Mouse (Mus musculus) cerebellum, adult 9-11 months (tissue): ENCODE results near the gene Mymx.
"Not testable (repeated sequence)": the region's sequence is repeated elsewhere in the genome, so short reads cannot be mapped to it uniquely, and the experiment has no call there.

Experiments used
- DNase-seq: peaks from one replicate; pipeline ENCODE4 v3.0.0; 2022

Mymx gene

DNA sequence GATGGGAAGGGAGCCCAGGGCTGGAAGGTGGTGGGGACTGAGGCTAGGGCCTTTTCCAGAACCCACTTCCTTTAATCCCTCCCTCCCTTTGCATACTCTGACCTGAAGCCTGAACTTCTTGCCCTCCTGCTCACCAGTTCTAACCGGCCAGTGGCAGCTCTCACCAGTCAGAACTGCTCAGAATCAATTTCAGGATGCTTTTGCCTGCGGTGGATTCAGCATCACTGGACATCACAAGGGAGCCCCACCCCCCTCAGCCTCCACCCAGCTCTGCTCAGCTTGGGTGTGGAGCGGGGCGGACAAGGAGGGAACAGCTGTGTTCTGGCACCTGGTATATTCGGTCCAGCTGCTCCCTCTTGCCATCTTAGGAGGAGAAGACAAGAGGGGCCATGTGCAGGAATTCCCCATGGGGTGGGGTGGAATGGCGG lies at the start of gene Mymx:
Mymx (minus strand) TSS at position 226 of the 428 bp plus-strand sequence.
- DNase-seq: no peak

DNA sequence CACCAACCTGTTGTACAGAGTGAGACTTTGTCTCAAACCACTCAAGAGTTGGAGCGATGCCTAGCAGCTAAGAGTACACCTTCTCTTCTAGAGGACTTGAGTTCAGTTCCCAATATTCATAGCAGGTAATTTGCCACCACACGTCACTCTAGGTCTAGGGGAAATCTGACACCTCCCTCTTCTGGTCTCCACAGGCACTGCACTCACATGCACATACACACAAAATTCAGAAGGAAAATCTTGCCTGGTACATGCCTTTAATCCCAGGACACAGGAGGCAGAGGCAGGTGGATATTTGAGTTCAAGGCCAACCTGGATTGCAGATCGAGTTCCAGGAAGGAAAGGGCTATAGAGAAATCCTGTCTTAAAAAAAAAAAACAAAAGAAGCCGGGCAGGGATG lies 42.3 kb upstream of the Mymx start:
- DNase-seq: no peak

DNA sequence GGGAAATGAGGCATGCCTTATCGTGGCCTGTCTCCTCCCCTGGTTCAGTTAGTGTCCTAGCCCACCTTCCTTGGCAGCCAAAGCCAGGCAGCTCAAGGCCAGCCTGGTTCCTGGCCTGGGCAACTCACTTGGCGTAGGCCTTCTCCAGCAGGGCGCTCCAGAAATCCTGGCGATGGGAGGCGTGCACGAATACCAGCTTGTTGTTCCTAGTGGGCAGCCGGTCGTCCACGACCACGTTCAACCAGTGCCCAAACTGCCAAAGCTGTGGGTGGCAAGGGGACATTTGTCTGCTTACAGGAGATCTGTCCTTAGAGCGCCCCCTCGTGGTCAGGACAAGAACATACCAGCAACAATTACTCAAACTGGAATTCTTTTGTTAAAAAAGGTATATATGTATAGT lies 40.8 kb upstream of the Mymx start:
- DNase-seq: peak; percentile 78

DNA sequence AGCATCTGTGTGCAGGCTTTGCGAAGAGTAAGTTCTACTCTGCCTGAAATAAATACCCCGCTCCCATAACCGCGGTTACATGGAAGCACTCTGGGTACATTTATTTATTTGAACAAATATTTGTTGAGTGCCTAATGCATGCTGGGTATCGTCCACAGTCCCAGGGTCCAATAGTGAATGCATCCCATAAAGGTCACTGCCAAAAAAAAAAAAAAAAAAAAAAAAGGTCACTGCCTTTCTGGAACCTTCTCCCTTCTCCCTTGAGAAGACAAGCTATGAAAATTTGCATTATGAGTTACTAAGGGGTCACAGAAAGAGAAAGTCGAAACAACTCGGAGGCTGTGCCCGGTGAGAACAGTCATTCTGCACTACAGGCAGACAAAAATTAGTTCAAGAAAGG lies 40.1 kb upstream of the Mymx start:
- DNase-seq: no peak

DNA sequence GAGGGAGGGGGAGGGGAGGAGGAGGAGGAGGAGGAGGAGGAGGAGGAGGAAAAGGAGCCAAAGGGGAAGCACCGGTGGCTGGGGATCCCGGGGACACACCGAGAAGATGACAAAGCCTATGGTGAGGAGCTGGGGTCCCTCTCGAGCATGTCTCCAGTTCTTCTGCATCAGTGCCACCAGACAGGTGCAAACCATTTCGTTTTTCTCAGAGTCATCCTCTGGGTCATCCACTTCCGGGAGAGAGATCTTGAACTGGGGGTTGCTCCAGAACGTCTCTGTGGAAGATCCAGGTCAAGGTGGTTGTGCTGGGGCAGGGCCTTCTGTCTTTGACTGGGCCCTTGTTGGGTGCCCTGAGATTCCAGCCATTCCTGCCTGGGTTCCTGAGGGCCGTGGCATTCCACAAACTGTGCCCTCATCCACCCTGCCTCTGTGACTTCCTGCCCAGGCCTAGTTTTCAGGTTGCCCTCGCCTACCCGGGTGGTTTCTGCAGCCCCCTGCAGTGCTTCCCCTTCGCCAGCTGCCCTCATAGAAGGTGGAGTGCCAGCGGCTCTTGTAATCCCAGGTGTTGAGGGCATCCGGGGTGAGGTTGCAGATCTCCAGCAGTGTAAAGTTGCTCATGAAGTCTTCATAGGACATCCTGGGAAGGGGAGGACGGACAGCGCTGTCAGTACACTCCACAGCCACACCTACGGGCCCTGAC lies 36.8 kb upstream of the Mymx start:
- no peak for DNase-seq

DNA sequence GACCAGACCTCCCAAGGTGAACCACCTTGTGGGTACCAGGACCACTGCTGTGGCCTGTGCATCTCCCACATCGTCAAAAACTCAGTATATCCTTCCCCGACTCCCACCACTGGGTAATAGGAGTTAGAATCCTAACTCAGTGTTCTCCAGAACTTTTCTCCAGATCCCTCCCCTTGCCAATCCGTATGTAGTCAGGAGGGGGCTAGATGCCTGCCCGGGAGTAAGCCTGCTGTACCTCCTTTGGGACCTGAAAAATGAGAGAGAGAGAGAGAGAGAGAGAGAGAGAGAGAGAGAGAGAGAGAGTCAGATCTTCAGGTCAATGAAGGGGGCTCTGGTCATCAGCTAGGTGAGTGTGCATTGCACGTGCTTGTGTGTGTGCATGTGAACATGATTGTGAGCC lies 32.1 kb upstream of the Mymx start:
- DNase-seq: no peak

DNA sequence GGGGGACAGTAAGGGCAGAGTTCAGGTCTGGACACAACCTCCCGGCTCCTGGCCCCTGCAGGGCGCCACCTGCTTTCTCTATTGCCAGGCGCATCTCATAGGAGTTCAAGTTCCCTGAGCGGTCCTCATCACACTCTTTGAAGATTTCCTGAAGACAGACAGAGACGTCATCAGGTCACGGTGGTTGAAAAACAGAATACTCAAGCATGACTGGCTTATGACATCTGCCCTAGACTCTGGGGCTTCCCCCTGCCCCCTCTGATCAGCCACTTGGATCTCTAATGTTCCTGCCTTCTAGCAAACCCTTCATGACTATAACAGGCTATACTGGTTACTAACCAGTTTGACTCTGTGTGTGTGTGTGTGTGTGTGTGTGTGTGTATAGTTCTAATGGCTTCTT lies 30.0 kb upstream of the Mymx start:
- no peak for DNase-seq

DNA sequence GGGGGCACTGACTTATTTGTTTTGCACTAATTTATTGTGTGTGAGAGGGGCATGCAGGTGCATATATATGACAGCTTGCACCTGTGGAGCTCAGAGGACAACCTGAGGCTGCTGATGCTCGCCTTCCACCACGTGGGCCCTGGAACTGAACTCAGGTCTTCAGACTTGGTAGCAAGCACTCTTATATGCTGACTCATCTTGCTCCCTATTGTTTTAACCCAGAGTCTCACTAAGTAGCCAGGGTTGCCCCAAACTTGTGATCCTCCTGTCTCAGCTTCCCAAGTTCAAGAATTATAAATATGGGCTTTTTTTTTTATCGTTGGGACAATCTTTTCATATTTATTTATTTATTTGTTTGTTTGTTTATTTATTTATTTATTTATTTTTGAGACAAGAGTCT lies 29.1 kb upstream of the Mymx start:
- peak; percentile 45 for DNase-seq

DNA sequence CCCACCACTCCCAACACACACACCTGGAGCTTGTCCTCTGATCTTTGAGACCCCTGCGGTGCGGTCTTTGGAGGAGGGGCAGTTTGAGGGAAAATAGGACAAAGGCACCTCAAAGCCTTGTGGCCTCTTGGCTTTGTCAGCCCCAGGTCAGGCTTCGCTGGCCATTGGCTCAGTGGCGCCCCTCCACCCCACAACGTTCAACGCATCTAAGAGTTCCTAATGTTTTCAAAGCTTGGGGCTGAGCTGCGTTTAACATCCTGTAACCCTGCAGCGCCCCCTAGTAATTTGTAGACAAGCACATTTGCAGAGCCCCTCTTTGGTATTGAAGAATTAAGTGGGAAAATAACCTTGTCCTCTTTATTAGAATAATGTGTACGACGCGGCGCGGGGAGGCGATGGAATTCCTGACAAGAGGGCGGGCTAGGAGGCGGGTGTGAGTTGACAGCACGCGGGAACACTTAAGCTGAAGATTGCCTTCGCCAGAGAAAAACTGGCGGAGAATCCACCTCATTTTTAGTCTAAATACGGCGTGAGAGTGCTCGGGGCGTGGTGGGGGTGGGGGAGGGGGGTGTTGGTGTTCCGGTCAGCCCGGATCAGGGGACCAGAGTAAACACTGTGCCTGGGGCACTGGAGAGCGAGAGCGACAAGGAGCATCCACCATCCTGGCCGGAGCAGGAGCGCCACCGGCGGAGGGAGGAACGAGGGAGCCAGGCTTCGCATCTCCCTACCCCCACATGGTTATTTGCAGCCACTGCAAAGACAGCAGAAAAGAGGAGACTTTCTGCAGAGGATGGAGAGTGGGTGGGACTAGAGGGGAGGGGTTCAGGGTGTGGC lies 28.2 kb upstream of the Mymx start:
- DNase-seq: peak; percentile 85

DNA sequence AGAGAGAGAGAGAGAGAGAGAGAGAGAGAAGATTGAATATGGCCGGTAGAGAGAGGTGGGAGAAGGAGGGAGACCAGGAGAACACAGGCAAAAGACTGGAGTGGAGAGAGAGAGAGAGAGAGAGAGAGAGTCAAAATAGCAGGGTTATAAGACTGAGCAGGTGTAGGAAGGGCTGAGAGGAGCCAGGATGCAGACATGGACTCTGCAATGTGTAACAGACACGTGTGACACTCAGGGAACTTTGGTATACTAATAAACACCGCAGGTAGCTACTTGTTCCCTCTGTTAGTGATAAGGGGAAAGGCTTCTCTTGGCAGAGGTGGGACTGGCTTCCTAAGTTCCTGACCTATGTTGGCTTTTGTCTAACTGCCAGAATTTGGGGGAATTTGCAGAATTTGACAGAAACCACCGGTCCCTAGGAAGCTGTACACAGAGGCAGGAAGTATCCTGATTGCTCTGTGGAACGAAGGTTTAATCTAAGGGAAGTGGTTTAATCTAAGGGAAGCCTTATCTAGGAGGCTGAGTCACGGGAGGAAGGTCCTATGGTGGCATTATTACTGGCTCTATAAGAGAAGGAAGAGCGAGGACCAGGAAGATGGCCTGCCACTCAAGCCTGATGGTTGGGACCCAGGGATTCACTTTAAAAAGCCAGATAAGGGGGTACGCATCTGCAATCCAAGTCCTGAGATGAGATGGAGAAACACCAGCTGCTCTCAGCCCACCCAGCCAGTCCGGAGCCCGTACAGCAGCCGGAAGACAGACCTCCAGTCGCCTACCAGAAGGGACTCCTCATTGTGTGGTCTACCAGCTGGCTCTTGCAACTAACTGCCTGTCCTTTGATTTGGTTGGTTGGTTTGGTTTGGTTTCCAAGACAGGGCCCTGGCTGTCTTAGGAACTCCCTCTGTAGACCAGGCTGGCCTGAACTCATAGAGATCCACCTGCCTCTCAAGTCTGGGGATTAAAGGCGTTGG lies 27.3 kb upstream of the Mymx start:
- DNase-seq: no peak

DNA sequence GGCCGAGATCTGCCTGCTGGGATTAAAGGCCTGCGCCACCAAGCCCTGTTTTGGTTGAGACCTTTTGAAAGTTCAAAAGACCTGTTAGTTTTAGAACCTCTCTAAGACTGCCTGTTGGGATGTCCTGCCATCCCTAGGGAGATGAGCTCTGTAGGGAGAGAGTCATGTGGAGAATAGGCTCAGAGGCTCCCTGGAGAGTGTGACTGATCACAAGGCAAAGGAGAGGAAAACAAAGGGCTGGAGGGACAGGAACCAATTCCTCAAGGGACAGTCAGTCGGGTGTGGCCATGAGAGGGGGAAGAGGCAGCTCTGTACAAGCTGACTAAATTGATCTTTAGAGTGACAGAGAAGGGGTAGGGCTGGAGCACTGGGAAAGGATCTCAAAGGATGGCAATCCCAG lies 26.3 kb upstream of the Mymx start:
- DNase-seq: no peak

DNA sequence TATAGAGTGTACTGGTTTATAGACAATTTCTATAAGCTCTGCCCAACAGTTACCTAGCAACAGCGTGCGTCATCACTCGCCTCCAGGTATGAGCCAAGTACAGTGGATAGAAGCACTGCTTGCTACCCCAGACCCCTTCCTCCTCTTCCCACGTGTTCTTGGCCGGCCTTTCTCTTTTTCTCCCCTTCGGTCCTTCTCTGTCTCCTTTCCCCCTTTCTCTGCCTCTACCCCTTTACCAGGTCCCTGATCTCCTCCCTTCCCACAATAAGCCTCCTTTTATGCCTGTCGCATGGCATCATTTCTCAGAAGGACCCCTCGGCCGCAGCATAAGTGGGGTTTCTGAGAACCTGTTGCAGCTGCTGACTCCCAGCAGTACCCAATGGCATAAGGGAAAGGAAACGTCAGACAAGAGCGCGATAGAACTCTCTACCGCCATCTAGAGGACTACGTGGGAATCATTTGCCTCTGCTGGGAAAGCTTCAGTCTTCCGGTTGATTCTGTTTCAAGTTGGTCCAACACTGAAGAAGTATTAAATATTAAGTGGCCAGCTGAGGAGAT lies 24.8 kb upstream of the Mymx start:
- DNase-seq: peak; percentile 71

DNA sequence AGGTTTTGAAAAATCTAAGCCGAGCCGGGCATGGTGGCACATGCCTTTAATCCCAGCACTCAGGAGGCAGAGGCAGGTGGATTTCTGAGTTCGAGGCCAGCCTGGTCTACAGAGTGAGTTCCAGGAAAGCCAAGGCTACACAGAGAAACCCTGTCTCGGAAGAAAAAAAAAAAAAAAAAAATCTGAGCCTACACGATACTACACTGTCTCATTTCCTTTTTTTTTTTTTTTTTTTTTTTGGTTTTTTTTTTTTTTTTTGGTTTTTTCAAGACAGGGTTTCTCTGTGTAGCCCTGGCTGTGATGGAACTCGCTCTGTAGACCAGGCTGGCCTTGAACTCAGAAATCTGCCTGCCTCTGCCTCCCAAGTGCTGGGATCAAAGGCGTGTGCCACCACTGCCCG lies 21.5 kb upstream of the Mymx start:
- DNase-seq: not testable (repeated sequence)

DNA sequence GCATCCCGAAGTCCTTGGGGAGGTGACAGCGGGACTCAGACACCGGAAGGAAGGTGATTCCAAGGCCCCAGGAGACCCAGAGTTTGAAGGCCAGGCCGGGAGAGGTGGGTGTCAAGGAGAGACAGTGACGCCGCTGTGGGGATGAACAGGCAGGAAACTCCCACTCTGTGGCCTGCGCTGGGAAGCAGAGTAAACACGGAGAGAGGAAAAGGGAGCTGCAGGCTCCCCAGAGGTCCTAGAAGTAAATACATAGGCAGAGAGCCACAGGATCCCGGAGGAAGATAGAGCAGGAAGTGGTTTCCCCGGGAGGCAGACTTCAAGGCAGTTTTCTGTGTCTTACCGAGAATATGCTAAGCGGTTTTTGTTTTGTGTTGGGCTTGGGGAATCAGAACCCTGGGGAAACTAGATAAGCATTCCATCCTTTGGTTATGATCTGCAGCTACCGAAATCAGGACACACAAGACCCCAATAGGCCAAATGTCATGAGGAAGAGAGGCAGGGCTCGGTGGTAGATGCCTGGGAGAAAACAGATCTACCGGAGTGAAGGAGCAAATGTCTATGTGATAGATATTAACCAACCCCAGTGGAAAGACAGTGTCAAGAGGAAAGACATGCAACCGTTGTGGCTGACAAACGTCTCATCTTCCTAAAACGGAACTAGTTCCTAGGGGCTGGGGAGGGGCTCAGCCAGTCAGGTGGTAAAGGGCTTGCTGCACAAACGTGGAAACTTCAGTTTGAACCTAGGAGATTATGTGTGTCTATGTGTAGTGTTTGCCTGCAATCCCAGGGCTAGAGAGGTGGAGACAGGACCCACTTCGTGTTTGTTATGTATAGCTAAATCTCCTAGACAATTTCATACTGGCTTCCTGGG lies 17.7 kb upstream of the Mymx start:
- DNase-seq: no peak

DNA sequence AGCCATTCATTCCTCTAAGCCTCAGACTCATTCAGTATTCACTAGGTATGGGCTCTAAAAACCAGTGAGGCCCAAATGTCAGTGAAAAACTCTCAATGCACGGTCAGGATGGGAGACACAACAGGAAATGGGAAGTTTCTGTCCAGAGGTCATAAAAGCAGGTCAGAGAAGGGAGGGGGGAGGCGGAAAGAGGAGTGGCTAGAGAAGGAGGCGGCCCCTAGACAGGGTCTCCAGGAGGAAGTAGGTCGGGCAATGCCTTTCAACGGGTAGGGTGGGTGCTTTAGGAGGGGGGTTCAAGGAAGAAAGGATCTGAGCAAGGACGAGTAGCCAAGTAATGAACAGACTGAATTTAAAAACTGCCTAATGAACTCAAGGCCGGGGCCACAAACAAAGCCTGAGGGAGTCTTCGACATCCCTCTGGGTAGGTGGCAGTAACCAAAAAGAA lies 17.1 kb upstream of the Mymx start:
- no peak for DNase-seq

DNA sequence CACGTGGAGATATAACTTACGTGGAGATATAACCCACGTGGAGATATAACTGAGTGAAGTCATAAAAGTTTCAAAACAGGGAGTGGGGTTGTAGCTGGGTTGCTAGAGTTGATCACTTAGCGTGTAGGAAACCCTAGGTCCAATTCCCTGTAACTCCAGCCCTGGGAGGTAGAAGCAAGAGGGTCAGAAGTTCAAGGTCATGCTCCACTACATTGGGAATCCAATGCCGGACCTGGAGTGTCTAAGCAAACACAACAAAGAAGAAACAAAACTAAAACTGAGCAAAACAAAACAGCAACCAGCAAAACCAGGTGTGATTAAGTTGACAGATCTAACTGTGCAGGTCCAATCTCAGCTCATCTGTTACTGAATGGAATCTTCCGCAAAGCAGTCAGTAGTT lies 15.8 kb upstream of the Mymx start:
- no peak for DNase-seq

DNA sequence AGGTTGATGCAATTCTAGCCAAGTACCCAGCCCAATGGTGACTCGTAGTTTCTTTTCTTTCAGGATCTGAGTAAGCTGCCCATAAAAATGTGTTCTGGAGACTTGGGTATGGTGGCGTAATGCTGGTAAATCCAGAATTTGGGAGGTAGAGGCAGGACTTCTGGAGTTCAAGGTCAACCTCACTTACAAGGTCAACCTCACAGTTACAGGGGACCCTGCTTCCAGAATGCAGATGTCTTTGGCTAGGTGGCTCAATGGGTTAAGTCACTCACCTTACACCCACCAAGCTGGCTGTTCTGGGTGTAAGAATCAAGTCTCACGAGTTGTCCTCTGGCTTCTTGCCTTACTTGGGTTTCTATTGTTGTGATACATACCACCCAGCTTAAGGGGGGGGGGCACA lies 14.8 kb upstream of the Mymx start:
- DNase-seq: no peak

DNA sequence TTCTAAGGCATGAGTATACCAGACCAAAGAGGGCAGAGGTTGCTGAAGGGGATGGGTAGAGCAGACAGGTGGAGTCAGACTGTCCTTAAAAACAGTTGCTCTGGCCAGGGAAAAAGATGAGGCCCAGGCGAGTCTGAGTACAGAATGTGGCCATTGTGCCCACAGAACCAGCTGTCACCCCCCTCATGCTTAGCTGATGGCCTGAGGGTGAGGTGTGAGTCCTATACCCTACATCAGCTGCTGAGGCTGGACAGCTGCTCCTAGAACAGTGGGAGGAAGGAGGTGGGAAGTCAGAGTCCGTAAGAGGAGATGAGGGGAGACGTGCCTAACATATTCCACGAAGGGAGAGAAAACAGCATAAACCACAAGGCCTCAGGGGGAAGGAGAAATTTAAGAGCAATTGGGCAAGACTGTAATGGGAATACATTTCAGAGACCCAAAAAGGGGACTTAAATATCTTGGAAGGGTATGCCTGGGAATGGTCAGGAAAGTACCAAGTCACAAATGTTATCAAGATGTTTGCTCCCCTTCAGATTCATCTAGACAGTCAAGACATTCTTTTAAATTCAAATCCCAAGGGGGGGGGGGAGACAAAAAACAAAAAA lies 14.2 kb upstream of the Mymx start:
- no peak for DNase-seq

DNA sequence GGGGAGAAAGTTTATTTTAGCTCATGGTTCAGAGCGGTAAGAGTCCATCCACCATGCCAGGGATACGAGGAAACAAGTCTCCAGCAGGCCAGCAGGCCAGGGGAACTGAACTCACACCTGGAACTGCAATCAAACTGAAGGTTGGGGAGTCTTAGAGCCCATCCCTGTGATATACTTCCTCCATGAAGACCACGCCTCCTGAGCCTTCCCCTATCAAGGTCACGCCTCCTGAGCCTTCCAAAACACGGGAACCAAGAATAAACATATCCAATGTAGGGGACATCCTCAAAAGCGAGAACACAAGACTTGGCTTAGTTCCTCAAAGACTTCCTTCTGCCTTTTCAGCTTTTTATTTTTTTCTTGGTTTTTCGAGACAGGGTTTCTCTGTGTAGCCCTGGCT lies 11.0 kb upstream of the Mymx start:
- no peak for DNase-seq

DNA sequence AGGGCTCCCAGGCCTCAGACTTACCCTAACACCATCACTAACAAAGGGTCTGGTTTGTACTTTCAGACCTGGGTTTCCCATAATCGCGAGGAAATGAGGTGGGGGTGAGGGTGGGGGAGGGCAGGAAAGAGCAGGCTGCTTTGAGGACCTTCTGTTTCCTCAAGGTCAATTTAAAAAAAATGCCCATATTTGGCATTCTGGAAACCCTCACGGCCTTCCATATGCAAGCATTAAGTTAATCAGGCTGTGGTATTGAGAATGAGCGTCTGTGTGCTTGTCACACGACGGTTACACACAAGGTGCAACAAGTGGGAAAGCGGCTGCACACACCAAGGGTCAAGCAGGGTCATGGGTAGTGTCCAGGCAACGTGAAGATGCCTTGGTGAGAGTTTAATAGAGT lies 10.1 kb upstream of the Mymx start:
- DNase-seq: no peak

DNA sequence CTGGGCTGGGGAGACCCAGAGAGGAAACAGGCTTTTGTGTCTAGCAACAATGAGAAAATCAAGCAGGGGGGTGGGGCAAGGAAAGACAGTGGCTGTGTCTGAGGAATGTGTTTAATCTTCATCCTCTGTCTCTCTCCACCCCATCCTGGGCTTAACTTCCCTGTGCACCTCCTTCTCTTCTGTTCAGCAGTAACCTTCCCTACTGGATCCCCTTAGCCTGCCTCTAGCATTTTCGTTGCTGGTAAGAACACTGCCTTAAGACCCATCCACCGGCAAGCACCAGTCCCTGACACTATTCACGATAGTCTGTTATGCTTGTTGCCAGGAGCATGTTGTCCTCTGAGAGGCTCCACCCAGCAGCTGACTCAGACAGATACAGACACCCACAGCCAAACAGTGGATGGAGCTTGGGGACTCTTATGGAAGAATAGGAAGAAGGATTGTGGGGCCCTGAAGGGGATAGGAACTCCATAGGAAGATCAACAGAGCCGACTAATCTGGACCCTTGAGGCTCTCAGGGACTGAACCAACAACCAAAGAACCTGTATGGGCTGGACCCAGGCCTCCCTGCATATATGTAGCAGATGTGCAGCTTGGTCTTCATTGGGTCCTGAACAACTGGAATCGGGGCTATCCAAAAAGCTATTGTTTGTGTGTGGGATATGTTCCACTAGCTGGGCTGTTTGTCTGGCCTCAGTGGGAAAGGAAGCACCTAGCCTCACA lies 8.4 kb upstream of the Mymx start:
- DNase-seq: no peak
